ENCODE assay signal across 24 mouse cellular contexts in the genomic region with DNA sequence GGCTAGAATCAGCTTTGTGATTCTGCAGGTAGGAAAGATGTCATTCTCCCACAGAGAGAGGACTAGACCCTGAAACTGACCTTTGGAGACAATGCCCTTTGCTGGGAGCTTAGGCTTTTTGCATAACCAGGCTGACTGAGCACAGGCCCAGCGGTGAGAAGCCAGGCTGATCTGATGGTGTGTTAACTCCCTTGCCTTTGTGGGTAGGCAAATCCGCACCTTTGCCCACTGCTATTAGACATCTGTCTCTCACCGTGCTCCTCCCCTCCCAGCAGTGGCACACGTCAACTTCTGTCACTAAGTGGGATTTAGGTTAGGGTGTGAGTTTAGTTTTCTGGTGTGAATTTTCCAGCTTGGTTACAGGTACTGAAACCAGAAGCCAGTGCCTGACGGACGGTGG.
DNase-seq lines count a peak whose midpoint lies in the region; ATAC-seq and TF ChIP-seq lines count a peak whose summit lies in the region.
"Had no signal": no experiment of that assay in that cellular context is flagged by ENCODE, and none has a peak within 500 bp of the region (broad histone marks: within the 10 kb centered on the region; RNA-seq: fewer than 3 reads in every experiment).

No protein-coding gene starts in this region.

- H3K79me2 ChIP-seq in CH12.LX (replicated peaks; ENCODE audit: control insufficient read depth, extremely low read depth, insufficient read depth, poor library complexity, severe bottlenecking) = no peaks in the 10 kb centered on the region

- dilution Hi-C loops in CH12.LX (cut with MboI; ENCODE audit: extremely low pct_ligation_motif_present, extremely low pct_unique_long_range_greater_than_20kb, low sequenced_read_pairs) = no loop called here

- TF ChIP-seq CTCF in midbrain, postnatal 0 days (IDR thresholded peaks at IDR 0.05) = no peak
- no peak for TF ChIP-seq CTCF in CH12.LX (conservative IDR thresholded peaks at IDR 0.05 in 1 of 2, IDR thresholded peaks at IDR 0.05 in 1 of 2; ENCODE audit: low read depth in 2 of 2, low read length in 2 of 2)
- TF ChIP-seq CTCF in lung, adult 2 months (IDR thresholded peaks at IDR 0.05; ENCODE audit: insufficient read depth, low read length) = no peak

- peaks cover 51% of the 10 kb centered on the region for H3K4me1 ChIP-seq in midbrain, embryonic 10.5 days
- H3K4me1 ChIP-seq in midbrain, postnatal 0 days (ENCODE audit: insufficient read depth, low read length) = no peaks in the 10 kb centered on the region
- H3K4me1 ChIP-seq in CH12.LX (ENCODE audit: control insufficient read depth in 1 of 2, insufficient read depth in 2 of 2) = peaks cover 49 to 76% of the 10 kb centered on the region in 2 experiments
- peaks cover 8% of the 10 kb centered on the region for H3K4me1 ChIP-seq in lung, adult 2 months (ENCODE audit: control insufficient read depth, insufficient read depth, low read length)
- H3K4me1 ChIP-seq: hindbrain, embryonic 15.5 days had no signal

- TF ChIP-seq POLR2A in CH12.LX (IDR thresholded peaks at IDR 0.05; ENCODE audit: low read depth, low read length) = no peak
- TF ChIP-seq POLR2A in lung, adult 2 months (IDR thresholded peaks at IDR 0.05; ENCODE audit: borderline replicate concordance, extremely low read depth, low read depth, low read length) = no peak

- no peak overlapping the region for H3K4me2 ChIP-seq in midbrain, postnatal 0 days (ENCODE audit: low read depth, low read length, poor library complexity, severe bottlenecking)
- H3K4me2 ChIP-seq in CH12.LX (ENCODE audit: insufficient read depth, low read depth, poor library complexity, severe bottlenecking) = no peak overlapping the region
- H3K4me2 ChIP-seq: embryonic facial prominence, embryonic 12.5 days; embryonic facial prominence, embryonic 15.5 days; heart, embryonic 12.5 days; heart, embryonic 15.5 days; hindbrain, embryonic 15.5 days had no signal

- peak overlapping the region; percentile 46 for H3K27ac ChIP-seq in midbrain, embryonic 10.5 days (replicated peaks)
- no peak overlapping the region for H3K27ac ChIP-seq in midbrain, postnatal 0 days (ENCODE audit: low read depth, low read length)
- H3K27ac ChIP-seq in CH12.LX (ENCODE audit: insufficient read depth, low read depth) = no peak overlapping the region
- H3K27ac ChIP-seq: embryonic facial prominence, embryonic 12.5 days; embryonic facial prominence, embryonic 15.5 days; heart, embryonic 15.5 days; hindbrain, embryonic 15.5 days had no signal

- no peak for ATAC-seq in midbrain, postnatal 0 days (ENCODE audit: low FRiP score)
- ATAC-seq: forebrain, embryonic 14.5 days; forebrain, postnatal 0 days; Patski had no signal

- H3K9ac ChIP-seq in midbrain, postnatal 0 days (replicated peaks; ENCODE audit: low read length, poor library complexity, severe bottlenecking) = no peak overlapping the region
- H3K9ac ChIP-seq in CH12.LX (ENCODE audit: insufficient read depth, low read depth) = no peak overlapping the region
- H3K9ac ChIP-seq: embryonic facial prominence, embryonic 12.5 days; embryonic facial prominence, embryonic 15.5 days; forebrain, postnatal 0 days; heart, embryonic 12.5 days; heart, embryonic 15.5 days; hindbrain, embryonic 15.5 days had no signal

- TF ChIP-seq EP300 in CH12.LX (IDR thresholded peaks at IDR 0.05; ENCODE audit: low read length) = peak; percentile 69

- no peak for DNase-seq in midbrain, embryonic 10.5 days (ENCODE audit: low spot score)
- DNase-seq in midbrain, postnatal 0 days (ENCODE audit: low spot score) = no peak
- peak; percentile 63 for DNase-seq in CH12.LX (ENCODE audit: extremely low read depth)
- DNase-seq in natural killer cell, adult 2 months (ENCODE audit: low spot score in 2 of 2) = peak; percentile 51 to 78
- no peak for DNase-seq in frontal cortex, postnatal 36 days (ENCODE audit: low spot score in 2 of 2)
- no peak for DNase-seq in lung, adult 2 months
- DNase-seq: adrenal gland, postnatal 10 days; adrenal gland, postnatal 36 days; cerebellum, adult 18-20 months; cerebellum, adult 9-10 months; cerebellum, postnatal 14 days; forebrain, postnatal 0 days; gastrocnemius, postnatal 25 days; heart, adult 18-20 months; heart, postnatal 10 days; heart, postnatal 36 days had no signal

- H3K4me3 ChIP-seq in midbrain, embryonic 10.5 days = no peak overlapping the region
- no peak overlapping the region for H3K4me3 ChIP-seq in midbrain, postnatal 0 days (ENCODE audit: low read depth, low read length)
- H3K4me3 ChIP-seq in CH12.LX (replicated peaks in 1 of 3; ENCODE audit: low read depth in 2 of 3, low read length in 2 of 3, poor library complexity in 1 of 3) = no peak overlapping the region
- no peak overlapping the region for H3K4me3 ChIP-seq in lung, adult 2 months (replicated peaks; ENCODE audit: extremely low read depth, low read depth, low read length)
- H3K4me3 ChIP-seq: embryonic facial prominence, embryonic 12.5 days; embryonic facial prominence, embryonic 15.5 days; heart, embryonic 12.5 days; heart, embryonic 15.5 days; hindbrain, embryonic 15.5 days had no signal

- 79% methylated on average over 6 of the region's 6 CpGs for WGBS in midbrain, embryonic 10.5 days
- 85% methylated on average over 6 of the region's 6 CpGs for WGBS in midbrain, postnatal 0 days
- 93% methylated on average over 6 of the region's 6 CpGs for WGBS in lung, adult 2 months

- peaks cover 11% of the 10 kb centered on the region for H3K27me3 ChIP-seq in midbrain, embryonic 10.5 days (ENCODE audit: low read depth, poor library complexity, severe bottlenecking)
- no peaks in the 10 kb centered on the region for H3K27me3 ChIP-seq in midbrain, postnatal 0 days (ENCODE audit: insufficient read depth, low read length)
- H3K27me3 ChIP-seq in CH12.LX (replicated peaks) = peaks cover 1% of the 10 kb centered on the region
- H3K27me3 ChIP-seq: embryonic facial prominence, embryonic 12.5 days; embryonic facial prominence, embryonic 15.5 days; heart, embryonic 12.5 days; heart, embryonic 15.5 days; hindbrain, embryonic 15.5 days; Patski had no signal

- no peak; the same call in none of the 2 replicates for TF ChIP-seq RAD21 in CH12.LX (IDR thresholded peaks at IDR 0.05; ENCODE audit: low read depth, low read length)

- H3K9me3 ChIP-seq in midbrain, embryonic 10.5 days (replicated peaks) = 0 out of 2 replicates have a peak, but pooled peaks cover 4% of the 10 kb centered on the region
- H3K9me3 ChIP-seq in midbrain, postnatal 0 days (ENCODE audit: low read length) = no peaks in the 10 kb centered on the region
- peaks cover 5% of the 10 kb centered on the region for H3K9me3 ChIP-seq in CH12.LX (replicated peaks; ENCODE audit: low read length)
- H3K9me3 ChIP-seq: embryonic facial prominence, embryonic 12.5 days; embryonic facial prominence, embryonic 15.5 days; heart, embryonic 15.5 days; hindbrain, embryonic 15.5 days had no signal

- in situ Hi-C loops in CH12.LX (cut with MboI; ENCODE audit: low pct_ligation_motif_present, low pct_unique_long_range_greater_than_20kb, low sequenced_read_pairs) = loop anchor here (5.0 to 25.0 kb wide), 2 partner anchors 96 to 226 kb away; no protein-coding TSS in a partner anchor

- no peaks in the 10 kb centered on the region for H3K36me3 ChIP-seq in midbrain, embryonic 10.5 days
- H3K36me3 ChIP-seq in midbrain, postnatal 0 days (ENCODE audit: insufficient read depth, low read length) = no peaks in the 10 kb centered on the region
- H3K36me3 ChIP-seq in CH12.LX (replicated peaks in 1 of 2; ENCODE audit: control insufficient read depth in 1 of 2, insufficient read depth in 1 of 2, low read length in 1 of 2) = no peaks in the 10 kb centered on the region
- H3K36me3 ChIP-seq: embryonic facial prominence, embryonic 12.5 days; embryonic facial prominence, embryonic 15.5 days; G1E; heart, embryonic 12.5 days; heart, embryonic 15.5 days; hindbrain, embryonic 15.5 days had no signal

TF ChIP-seq in CH12.LX, 34 proteins besides CTCF, POLR2A, EP300 and RAD21:
- peak; percentile 45; the same call in 1 of the 2 replicates for TF ChIP-seq SIN3A (IDR thresholded peaks at IDR 0.05; ENCODE audit: low read length)
- TF ChIP-seq ETS1 (conservative IDR thresholded peaks at IDR 0.05; ENCODE audit: low read depth, low read length) = peak; percentile 58
- TF ChIP-seq MYC (IDR thresholded peaks at IDR 0.05; ENCODE audit: low read depth, low read length) = no peak
- TF ChIP-seq TCF12 (IDR thresholded peaks at IDR 0.05; ENCODE audit: low read depth, low read length) = peak; percentile 71
- 0 out of 2 replicates have a peak, but pooled peaks have one; percentile 11 for TF ChIP-seq ELF1 (IDR thresholded peaks at IDR 0.05; ENCODE audit: low read depth, low read length)
- no peak for TF ChIP-seq KAT2A (IDR thresholded peaks at IDR 0.05; ENCODE audit: insufficient replicate concordance, low read length)
- 0 out of 2 replicates have a peak, but pooled peaks have one; percentile 25 for TF ChIP-seq MEF2A (IDR thresholded peaks at IDR 0.05; ENCODE audit: borderline replicate concordance, low read depth, low read length)
- peak; percentile 56 for TF ChIP-seq BHLHE40 (IDR thresholded peaks at IDR 0.05; ENCODE audit: low read depth, low read length)
- TF ChIP-seq MAX (IDR thresholded peaks at IDR 0.05; ENCODE audit: low read length) = 0 out of 2 replicates have a peak, but pooled peaks have one; percentile 46
- TF ChIP-seq IRF4 (IDR thresholded peaks at IDR 0.05; ENCODE audit: low read depth, low read length) = peak; percentile 29; the same call in 1 of the 2 replicates

Comparison
In these comparisons a context has a peak if more than half of its experiments do, and no peak if none do; other contexts are left out.
1. DNase-seq: peak in CH12.LX (single experiment) and natural killer cell, adult 2 months (2 of 2); none in midbrain, embryonic 10.5 days (single experiment), midbrain, postnatal 0 days (single experiment), frontal cortex, postnatal 36 days (0 of 2) and lung, adult 2 months (single experiment).